Mouse (Mus musculus) common myeloid progenitor, adult 5-6 weeks (primary cell): ENCODE data around the gene Gm2663. TPM values are rescaled to one million over a fixed set of nuclear protein-coding genes. Genes with fewer than 3 reads are reported as not detected.
"Not testable (repeated sequence)": the region's sequence is repeated elsewhere in the genome, so short reads cannot be mapped to it uniquely, and the experiment has no call there.

Source experiments
- ATAC-seq: replicated peaks from 2 replicates; pipeline ENCODE4 v1.8.0; 2016; ENCODE audit warnings: low read depth, mild to moderate bottlenecking, moderate TSS enrichment, inconsistent platforms; ENCODE audit not compliant: poor library complexity, severe bottlenecking
- total RNA-seq: library from RNA; stranded (forward); fragments of 200-1000, 187-1606 nt; gene quantifications from 2 replicates; pipeline ENCODE4 v1.2.3, GENCODE M21; 2017

Gene Gm2663
- not detected in 2 replicates for total RNA-seq

GRCm38 (mm10) chr6:40999379-40999778 lies at the start of gene Gm2663:
Gene Gm2663 (minus strand): TSS chr6:40999479.
- not testable (repeated sequence) for ATAC-seq

GRCm38 (mm10) chr6:41048602-41049001 lies 49.3 kb upstream of the Gm2663 start:
- ATAC-seq, result peak; percentile 71

GRCm38 (mm10) chr6:41047961-41048360 lies 48.7 kb upstream of the Gm2663 start:
- 0 out of 2 replicates have a peak, but pooled peaks have one; percentile 31 for ATAC-seq

GRCm38 (mm10) chr6:41047202-41047601 lies 47.9 kb upstream of the Gm2663 start:
- peak; percentile 63 for ATAC-seq

GRCm38 (mm10) chr6:41046553-41046952 lies 47.3 kb upstream of the Gm2663 start:
- peak; percentile 57; the same call in 1 of the 2 replicates for ATAC-seq

- ATAC-seq, result 0 out of 2 replicates have a peak, but pooled peaks have one; percentile 20
These were observed 45.5 kb upstream of the Gm2663 start for GRCm38 (mm10) chr6:41044753-41045152.

GRCm38 (mm10) chr6:41044314-41044713 lies 45.0 kb upstream of the Gm2663 start:
- ATAC-seq, result no peak

- ATAC-seq, result no peak
These were observed 36.1 kb upstream of the Gm2663 start, which contains the start of gene 2210010C04Rik for GRCm38 (mm10) chr6:41035409-41035808. Gene 2210010C04Rik (minus strand): TSS chr6:41035509.

GRCm38 (mm10) chr6:41032802-41033201 lies 33.5 kb upstream of the Gm2663 start:
- ATAC-seq, result no peak

GRCm38 (mm10) chr6:41032231-41032630 lies 33.0 kb upstream of the Gm2663 start:
- no peak for ATAC-seq

GRCm38 (mm10) chr6:41030821-41031220 lies 31.5 kb upstream of the Gm2663 start:
- ATAC-seq, result no peak

- peak; percentile 73 for ATAC-seq
These were observed 27.8 kb upstream of the Gm2663 start for GRCm38 (mm10) chr6:41027053-41027452.

GRCm38 (mm10) chr6:41025873-41026650 lies 26.8 kb upstream of the Gm2663 start:
- ATAC-seq, result no peak

GRCm38 (mm10) chr6:41019140-41019539 lies 19.9 kb upstream of the Gm2663 start:
- ATAC-seq, result no peak

- ATAC-seq, result peak; percentile 63
These were observed 19.4 kb upstream of the Gm2663 start for GRCm38 (mm10) chr6:41018629-41019028.

GRCm38 (mm10) chr6:41015065-41015464 lies 15.8 kb upstream of the Gm2663 start:
- peak; percentile 85 for ATAC-seq

GRCm38 (mm10) chr6:40964454-40964853 lies 34.8 kb downstream of the Gm2663 start, which contains the start of gene 1810009J06Rik:
Gene 1810009J06Rik (plus strand): TSS chr6:40964754.
- ATAC-seq, result not testable (repeated sequence)

- ATAC-seq, result no peak
These were observed 45.6 kb downstream of the Gm2663 start for GRCm38 (mm10) chr6:40953716-40954115.

- ATAC-seq, result no peak
These were observed 47.5 kb downstream of the Gm2663 start, which contains the start of gene Gm4744 for GRCm38 (mm10) chr6:40951770-40952169. Gene Gm4744 (minus strand): TSS chr6:40951870.
